Mouse (Mus musculus) liver, embryonic 13.5 days (tissue): ENCODE measurements around the gene Zfp507. TPM values are rescaled to one million over a fixed set of nuclear protein-coding genes. Genes with fewer than 3 reads are reported as not detected.

Source experiments
- ATAC-seq: fragments of 200-750 bp; cut with Nextera tagmentation; 2 replicates; pipeline ENCODE4 v1.8.0; 2017; ENCODE audit warnings: low read depth, mild to moderate bottlenecking, moderate number of reproducible peaks, moderate library complexity
- DNase-seq: peaks from one replicate; pipeline ENCODE4 v3.0.0; 2022
- H3K27ac ChIP-seq: fragments of 300-500 bp; sonication (generic); 2 replicates; pipeline ENCODE4 v1.5.1; 2015; ENCODE audit warnings: moderate library complexity, mild to moderate bottlenecking, inconsistent platforms
- H3K27me3 ChIP-seq: fragments of 300-500 bp; sonication (generic); 2 replicates; pipeline ENCODE4 v1.6.1; 2015; ENCODE audit warnings: mild to moderate bottlenecking, inconsistent platforms
- H3K36me3 ChIP-seq: fragments of 300-500 bp; sonication (generic); 2 replicates; pipeline ENCODE4 v1.6.1; 2015; ENCODE audit warnings: mild to moderate bottlenecking, inconsistent platforms
- H3K4me1 ChIP-seq: fragments of 300-500 bp; sonication (generic); replicated peaks from 2 replicates; pipeline ENCODE4 v1.6.1; 2015; ENCODE audit warnings: inconsistent platforms
- H3K4me2 ChIP-seq: fragments of 300-500 bp; sonication (generic); 2 replicates; pipeline ENCODE4 v1.6.1; 2015; ENCODE audit warnings: inconsistent platforms, mild to moderate bottlenecking, moderate library complexity
- H3K4me3 ChIP-seq: fragments of 300-500 bp; sonication (generic); replicated peaks from 2 replicates; pipeline ENCODE4 v1.5.1; 2015; ENCODE audit warnings: mild to moderate bottlenecking, inconsistent platforms
- H3K9ac ChIP-seq: fragments of 300-500 bp; sonication (generic); 2 replicates; pipeline ENCODE4 v1.6.1; 2015; ENCODE audit warnings: mild to moderate bottlenecking, inconsistent platforms
- H3K9me3 ChIP-seq: fragments of 300-500 bp; sonication (generic); replicated peaks from 2 replicates; pipeline ENCODE4 v1.6.1; 2016; ENCODE audit warnings: inconsistent platforms
- WGBS: fragments of 180-500 bp; shearing (Covaris S2); methylation state at CpG from one replicate; pipeline ENCODE4 v1.1.7; 2015; ENCODE audit not compliant: insufficient replicate concordance; 5-methylcytosine and 5-hydroxymethylcytosine counted together
- polyA plus RNA-seq: library from polyadenylated mRNA; unstranded; fragments of >200 nt; fragmentation: Nextera tagmentation; extraction: Ambion mirVana; gene quantifications from 2 replicates; pipeline ENCODE4 v1.2.1, GENCODE M21; 2015

Zfp507 gene
- polyA plus RNA-seq: 4.6 and 6.3 TPM in 2 replicates

- H3K4me1 ChIP-seq: peaks cover 22% of the 10 kb centered on the region; the same call in 1 of the 2 replicates
- peak within 1 kb of the TSS; percentile 83 for H3K27ac ChIP-seq
- peaks cover 3% of the 10 kb centered on the region; the same call in 1 of the 2 replicates for H3K27me3 ChIP-seq
- peak within 1 kb of the TSS; percentile 94 for H3K4me2 ChIP-seq
- H3K4me3 ChIP-seq: peak within 1 kb of the TSS; percentile 85
- ATAC-seq: peak; percentile 89
- peaks cover 23% of the 10 kb centered on the region for H3K36me3 ChIP-seq
- H3K9me3 ChIP-seq: no peaks in the 10 kb centered on the region
- H3K9ac ChIP-seq: peak within 1 kb of the TSS; percentile 94
- 21% methylated on average over 22 of the region's 26 CpGs for WGBS
- peak; percentile 75 for DNase-seq
Observed at GRCm38 (mm10) chr7:35802906-35803595, at the start of gene Zfp507. Zfp507 (minus strand) TSS chr7:35803003.

- Histone ChIP-seq H3K4me1 (no peaks in the 10 kb centered on the region), H3K4me3 (no peak overlapping the region), H3K9me3 (no peaks in the 10 kb centered on the region), H3K27ac (no peak overlapping the region), H3K27me3 (no peaks in the 10 kb centered on the region), H3K36me3 (no peaks in the 10 kb centered on the region), H3K4me2 (no peak overlapping the region), H3K9ac (no peak overlapping the region)
- no peak for DNase-seq
- no peak for ATAC-seq
- WGBS: 65% methylated on average over 5 of the region's 5 CpGs
Observed at GRCm38 (mm10) chr7:35850426-35850825, 47.6 kb upstream of the Zfp507 start.

GRCm38 (mm10) chr7:35848526-35848925, 45.7 kb upstream of the Zfp507 start:
- H3K36me3 ChIP-seq: no peaks in the 10 kb centered on the region
- H3K27me3 ChIP-seq: no peaks in the 10 kb centered on the region
- no peaks in the 10 kb centered on the region for H3K9me3 ChIP-seq
- H3K4me3 ChIP-seq: no peak overlapping the region
- no peaks in the 10 kb centered on the region for H3K4me1 ChIP-seq
- H3K4me2 ChIP-seq: no peak overlapping the region
- DNase-seq (no peak), ATAC-seq (no peak)
- H3K27ac ChIP-seq: no peak overlapping the region
- 49% methylated on average over 14 of the region's 14 CpGs for WGBS
- no peak overlapping the region for H3K9ac ChIP-seq

GRCm38 (mm10) chr7:35840504-35840903, 37.7 kb upstream of the Zfp507 start:
- H3K4me1 ChIP-seq: no peaks in the 10 kb centered on the region
- H3K4me3 ChIP-seq: no peak overlapping the region
- DNase-seq (no peak), ATAC-seq (no peak)
- no peaks in the 10 kb centered on the region for H3K9me3 ChIP-seq
- WGBS: 27% methylated on average over 4 of the region's 4 CpGs
- H3K27ac ChIP-seq: no peak overlapping the region
- H3K27me3 ChIP-seq: no peaks in the 10 kb centered on the region
- H3K36me3 ChIP-seq: no peaks in the 10 kb centered on the region
- H3K9ac ChIP-seq: no peak overlapping the region
- no peak overlapping the region for H3K4me2 ChIP-seq

GRCm38 (mm10) chr7:35836851-35837250, 34.0 kb upstream of the Zfp507 start:
- no peak for DNase-seq
- no peaks in the 10 kb centered on the region for H3K4me1 ChIP-seq
- H3K9ac ChIP-seq: no peak overlapping the region
- 0 out of 2 replicates have a peak overlapping the region, but pooled peaks have one; percentile 14 for H3K4me2 ChIP-seq
- H3K27ac ChIP-seq: no peak overlapping the region; the same call in 1 of the 2 replicates
- no peaks in the 10 kb centered on the region for H3K36me3 ChIP-seq
- 62% methylated on average over 19 of the region's 19 CpGs for WGBS
- no peaks in the 10 kb centered on the region for H3K27me3 ChIP-seq
- ATAC-seq: peak; percentile 54
- H3K9me3 ChIP-seq: no peaks in the 10 kb centered on the region
- H3K4me3 ChIP-seq: no peak overlapping the region

GRCm38 (mm10) chr7:35836415-35836814, 33.6 kb upstream of the Zfp507 start:
- peak; percentile 41; the same call in 1 of the 2 replicates for ATAC-seq
- H3K27ac ChIP-seq: no peak overlapping the region; the same call in 1 of the 2 replicates
- 48% methylated on average over 3 of the region's 3 CpGs for WGBS

DNA sequence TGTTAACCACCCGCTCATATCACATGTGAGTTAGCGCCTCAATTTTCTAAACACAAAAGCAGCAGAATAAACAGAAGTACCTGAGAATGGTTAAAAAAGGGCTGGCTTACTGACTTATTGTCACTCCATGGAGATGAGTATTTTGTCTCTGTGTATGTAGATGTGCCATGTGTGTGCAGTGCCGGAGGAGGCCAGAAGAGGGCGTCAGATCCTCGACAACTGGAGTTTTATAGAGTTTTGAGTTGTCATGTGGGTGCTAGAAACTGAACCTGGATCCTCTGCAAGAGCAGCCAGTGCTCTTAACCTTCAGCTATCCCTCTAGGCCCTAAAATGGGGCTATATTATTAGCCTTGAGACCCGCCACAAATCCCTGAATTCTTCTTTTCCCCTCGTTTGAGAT, 27.3 kb upstream of the Zfp507 start:
- Histone ChIP-seq H3K9ac (no peak overlapping the region), H3K4me3 (no peak overlapping the region), H3K4me1 (no peaks in the 10 kb centered on the region), H3K36me3 (no peaks in the 10 kb centered on the region), H3K4me2 (no peak overlapping the region), H3K9me3 (no peaks in the 10 kb centered on the region), H3K27ac (no peak overlapping the region), H3K27me3 (no peaks in the 10 kb centered on the region)
- ATAC-seq (no peak), DNase-seq (no peak)
- WGBS: 62% methylated on average over 7 of the region's 7 CpGs

More at GRCm38 (mm10) chr7:35836415-35836814, 33.6 kb upstream of the Zfp507 start:
- Histone ChIP-seq H3K9ac (no peak overlapping the region), H3K4me2 (0 out of 2 replicates have a peak overlapping the region, but pooled peaks have one; percentile 14), H3K4me3 (no peak overlapping the region), H3K27me3 (no peaks in the 10 kb centered on the region), H3K9me3 (no peaks in the 10 kb centered on the region), H3K4me1 (no peaks in the 10 kb centered on the region), H3K36me3 (no peaks in the 10 kb centered on the region)
- no peak for DNase-seq

DNA sequence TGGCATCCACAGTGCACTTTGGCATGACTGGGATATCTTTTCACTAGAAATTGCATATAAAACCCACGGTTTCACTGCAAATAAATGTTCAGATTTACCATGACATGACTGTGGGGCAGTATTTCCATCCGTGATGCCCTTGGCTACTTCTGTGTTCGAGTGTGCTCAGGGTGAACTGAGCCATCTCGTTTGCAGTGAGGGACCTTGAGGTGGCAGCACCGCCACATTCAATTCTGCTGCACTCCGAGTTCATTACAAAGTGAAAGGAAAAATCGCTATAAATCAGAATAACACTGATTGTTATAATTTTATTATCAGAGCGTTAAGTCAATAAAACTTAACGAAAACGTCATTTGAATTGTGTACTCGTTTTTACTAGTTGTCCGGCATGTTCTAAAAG, 21.1 kb upstream of the Zfp507 start:
- DNase-seq: no peak
- Histone ChIP-seq H3K4me2 (no peak overlapping the region), H3K9me3 (no peaks in the 10 kb centered on the region), H3K4me1 (no peaks in the 10 kb centered on the region), H3K9ac (no peak overlapping the region), H3K4me3 (no peak overlapping the region), H3K27ac (no peak overlapping the region), H3K27me3 (no peaks in the 10 kb centered on the region), H3K36me3 (no peaks in the 10 kb centered on the region)
- 69% methylated on average over 12 of the region's 12 CpGs for WGBS
- no peak for ATAC-seq

DNA sequence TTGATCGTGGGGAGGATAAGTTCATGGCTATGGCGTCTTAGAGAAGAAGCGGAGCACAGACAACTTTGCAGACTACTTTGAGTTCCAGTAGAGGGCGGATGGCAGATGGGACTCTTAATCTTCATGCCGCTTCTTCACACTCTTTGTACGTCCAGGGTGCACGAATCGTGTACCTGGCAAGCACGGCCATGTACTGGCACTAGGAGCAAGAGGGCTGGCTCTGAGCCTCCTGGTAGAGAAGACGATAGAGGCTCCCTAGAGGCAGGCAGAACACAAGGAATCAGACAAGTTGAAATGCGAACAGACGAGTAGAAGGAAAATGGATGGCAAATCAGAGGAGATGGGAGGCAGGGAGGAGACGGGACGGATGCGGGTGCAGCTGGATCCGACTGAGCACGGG, 19.5 kb upstream of the Zfp507 start:
- 62% methylated on average over 17 of the region's 17 CpGs for WGBS
- H3K36me3 ChIP-seq: no peaks in the 10 kb centered on the region
- no peaks in the 10 kb centered on the region for H3K27me3 ChIP-seq
- no peak overlapping the region for H3K4me2 ChIP-seq
- DNase-seq (no peak), ATAC-seq (no peak)
- no peaks in the 10 kb centered on the region for H3K4me1 ChIP-seq
- H3K9ac ChIP-seq: no peak overlapping the region
- H3K4me3 ChIP-seq: no peak overlapping the region
- no peaks in the 10 kb centered on the region for H3K9me3 ChIP-seq
- H3K27ac ChIP-seq: no peak overlapping the region

DNA sequence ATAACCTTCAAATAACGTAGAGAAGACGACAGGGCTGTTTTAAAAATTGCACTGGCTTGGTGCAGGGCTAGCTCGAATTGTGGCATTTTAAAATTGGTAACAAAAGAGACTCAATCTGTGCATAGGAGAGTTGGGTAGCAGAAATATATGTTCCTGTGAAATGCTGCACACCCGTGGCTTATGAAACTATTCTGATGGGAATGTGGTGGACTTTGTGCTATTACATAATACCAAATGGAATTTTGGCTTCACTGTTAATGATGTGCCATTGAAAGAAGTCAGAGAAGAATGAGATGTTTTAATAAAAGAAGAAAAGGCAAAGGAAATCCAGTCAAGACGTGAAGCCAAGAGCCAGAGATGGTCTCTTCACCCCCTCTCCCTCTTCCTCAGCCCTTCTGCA, 18.6 kb upstream of the Zfp507 start:
- DNase-seq: no peak
- H3K4me3 ChIP-seq: no peak overlapping the region
- no peaks in the 10 kb centered on the region for H3K4me1 ChIP-seq
- no peak overlapping the region for H3K4me2 ChIP-seq
- H3K27me3 ChIP-seq: no peaks in the 10 kb centered on the region
- no peaks in the 10 kb centered on the region for H3K36me3 ChIP-seq
- H3K9ac ChIP-seq: no peak overlapping the region
- no peaks in the 10 kb centered on the region for H3K9me3 ChIP-seq
- no peak for ATAC-seq
- no peak overlapping the region for H3K27ac ChIP-seq
- 59% methylated on average over 5 of the region's 5 CpGs for WGBS

DNA sequence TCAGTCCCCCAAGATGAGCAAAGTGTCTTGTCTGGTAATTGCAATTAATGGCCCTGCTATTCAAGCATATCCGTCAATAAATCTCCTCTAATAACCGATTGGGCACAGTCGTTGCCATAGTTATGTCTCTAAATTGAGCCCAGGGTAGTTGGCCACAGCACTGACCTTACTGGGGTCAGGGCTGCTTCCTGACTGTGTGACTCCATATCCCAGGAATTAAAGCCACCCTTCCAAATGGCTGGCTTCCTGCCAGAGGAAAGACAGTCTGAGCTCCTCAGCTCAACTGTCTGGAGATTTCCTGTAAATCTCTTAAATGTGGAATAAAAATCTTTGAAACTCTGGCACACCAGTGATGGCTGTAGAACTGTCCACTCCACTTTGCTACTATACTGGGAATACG, 16.7 kb upstream of the Zfp507 start:
- Histone ChIP-seq H3K4me3 (no peak overlapping the region), H3K27ac (no peak overlapping the region), H3K36me3 (no peaks in the 10 kb centered on the region), H3K4me2 (no peak overlapping the region), H3K9ac (no peak overlapping the region), H3K27me3 (no peaks in the 10 kb centered on the region), H3K9me3 (no peaks in the 10 kb centered on the region), H3K4me1 (no peaks in the 10 kb centered on the region)
- ATAC-seq (no peak), DNase-seq (no peak)
- 40% methylated on average over 4 of the region's 4 CpGs for WGBS
